Mouse (Mus musculus) kidney, adult 2 months (tissue): Measurements from ENCODE around the gene Hipk2. TPM values are rescaled to one million over a fixed set of nuclear protein-coding genes. Genes with fewer than 3 reads are reported as not detected.

Experiments
- DNase-seq: peaks from one replicate; pipeline ENCODE4 v3.0.0; 2021
- H3K27ac ChIP-seq: fragments of 200-500 bp; 2 replicates; pipeline ENCODE4 v1.5.1; 2012; ENCODE audit warnings: low read depth, low read length, control low read depth, inconsistent platforms; ENCODE audit not compliant: insufficient read depth
- H3K27me3 ChIP-seq: fragments of 200-500 bp; replicated peaks from 2 replicates; pipeline ENCODE4 v1.6.1; 2012; ENCODE audit warnings: mild to moderate bottlenecking, moderate library complexity, low read length, inconsistent platforms; ENCODE audit not compliant: control insufficient read depth, insufficient read depth
- H3K36me3 ChIP-seq: fragments of 200-500 bp; 2 replicates; pipeline ENCODE4 v1.6.1; 2012; ENCODE audit warnings: mild to moderate bottlenecking, moderate library complexity, low read length, inconsistent platforms; ENCODE audit not compliant: control insufficient read depth, insufficient read depth
- H3K4me1 ChIP-seq: fragments of 200-500 bp; 2 replicates; pipeline ENCODE4 v1.6.1; 2011; ENCODE audit warnings: low read length; ENCODE audit not compliant: control insufficient read depth, insufficient read depth
- H3K4me3 ChIP-seq: fragments of 200-500 bp; 2 replicates; pipeline ENCODE4 v1.5.1; 2011; ENCODE audit warnings: mild to moderate bottlenecking, low read depth, low read length, control low read depth; ENCODE audit not compliant: insufficient read depth
- CTCF ChIP-seq: fragments of 200-500 bp; conservative IDR thresholded peaks from 2 replicates; pipeline ENCODE4 v1.5.1; 2011; ENCODE audit warnings: low read depth, mild to moderate bottlenecking, control low read depth, low read length, moderate library complexity, mixed read lengths; ENCODE audit not compliant: insufficient read depth, insufficient read length
- POLR2A ChIP-seq: fragments of 200-500 bp; IDR thresholded peaks from one replicate; pipeline ENCODE4 v1.6.1; 2011; ENCODE audit warnings: low read depth, low read length, control low read depth
- WGBS: fragments of 180-500 bp; shearing (Covaris S2); methylation state at CpG from one replicate; pipeline ENCODE4 v1.1.7; 2018; 5-methylcytosine and 5-hydroxymethylcytosine counted together
- polyA plus RNA-seq: library from polyadenylated mRNA; depleted of rRNA; stranded (reverse); fragments of >200 nt; gene quantifications from 2 replicates; pipeline ENCODE4 v1.2.3, GENCODE M21; 2012

Hipk2 gene
- polyA plus RNA-seq, 1 experiment, result 46.4 TPM

DNA sequence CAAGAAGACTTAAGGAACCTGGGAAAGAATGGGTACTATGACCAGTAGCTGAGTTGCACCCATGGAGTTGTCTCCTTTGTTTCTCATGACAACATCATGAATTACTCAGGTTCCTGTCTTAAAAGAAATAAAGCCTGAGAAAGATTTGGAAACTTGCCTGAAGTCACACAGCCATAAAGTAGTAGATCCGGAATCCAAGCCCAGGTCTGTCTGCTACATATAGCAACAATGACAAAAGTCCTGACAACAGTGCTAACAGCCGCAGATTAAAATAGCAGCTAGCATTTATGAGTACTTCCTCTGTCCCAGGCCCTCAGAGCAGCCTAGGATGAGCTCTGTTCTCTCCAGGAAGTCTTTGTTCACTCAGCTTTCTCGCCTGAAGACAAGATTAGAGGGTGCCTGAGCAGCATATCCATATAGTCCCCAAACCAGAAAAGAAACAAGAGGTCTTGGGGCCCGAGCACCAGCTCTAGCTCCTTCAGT lies 69.0 kb downstream of the Hipk2 start:
- H3K27ac ChIP-seq, result peak overlapping the region; percentile 48; the same call in 1 of the 2 replicates
- H3K27me3 ChIP-seq, result no peaks in the 10 kb centered on the region
- WGBS, result 55% methylated on average over 4 of the region's 4 CpGs
- no peak overlapping the region for H3K4me3 ChIP-seq
- peak; percentile 67 for DNase-seq
- no peaks in the 10 kb centered on the region for H3K36me3 ChIP-seq
- H3K4me1 ChIP-seq, result peaks cover 12% of the 10 kb centered on the region
- no peak for TF ChIP-seq POLR2A
- no peak for TF ChIP-seq CTCF

DNA sequence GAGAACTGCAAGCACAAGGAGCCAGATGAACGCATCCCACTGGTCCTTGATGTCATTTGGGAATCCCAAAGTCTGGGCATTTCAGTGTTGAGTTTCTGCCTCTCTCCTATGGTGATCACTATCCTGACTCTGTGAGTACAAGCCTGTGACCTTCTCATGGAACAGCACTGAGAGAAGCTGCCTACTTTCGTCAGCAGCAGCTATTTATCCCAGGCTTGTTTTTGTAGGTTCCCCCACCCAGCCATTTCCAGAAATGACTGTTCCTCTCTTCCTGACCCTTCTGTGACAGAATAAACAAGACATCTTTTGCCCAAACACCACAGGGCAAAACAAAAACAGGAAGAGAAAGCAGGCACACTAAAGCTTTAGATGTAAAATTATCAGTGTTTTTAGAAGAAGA lies 70.4 kb downstream of the Hipk2 start:
- Histone ChIP-seq H3K27ac (peak overlapping the region; percentile 57), H3K27me3 (no peaks in the 10 kb centered on the region), H3K4me3 (no peak overlapping the region), H3K4me1 (peaks cover 12% of the 10 kb centered on the region), H3K36me3 (no peaks in the 10 kb centered on the region)
- peak; percentile 31 for DNase-seq
- WGBS, result 68% methylated on average over 2 of the region's 2 CpGs
- TF ChIP-seq POLR2A (no peak), CTCF (no peak)

DNA sequence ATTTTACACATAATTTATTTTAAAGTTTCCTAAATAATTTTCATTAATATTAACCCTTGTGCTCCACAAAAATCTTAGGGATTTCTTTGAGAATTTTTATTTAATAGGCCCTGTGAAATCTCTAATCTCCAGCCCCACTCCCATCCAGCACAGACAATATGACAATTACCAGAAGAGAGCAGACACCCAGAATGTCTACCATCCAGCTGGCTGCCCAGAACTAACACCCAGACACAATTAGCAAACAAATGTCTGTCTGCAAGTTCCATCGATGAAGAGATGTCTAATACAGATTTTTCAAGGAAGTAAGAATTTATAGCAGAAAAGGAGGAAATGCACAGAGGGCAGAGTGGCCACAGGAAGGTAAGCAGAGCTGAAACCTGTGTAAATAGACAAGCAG lies 74.7 kb downstream of the Hipk2 start:
- no peak overlapping the region for H3K4me3 ChIP-seq
- DNase-seq, result no peak

DNA sequence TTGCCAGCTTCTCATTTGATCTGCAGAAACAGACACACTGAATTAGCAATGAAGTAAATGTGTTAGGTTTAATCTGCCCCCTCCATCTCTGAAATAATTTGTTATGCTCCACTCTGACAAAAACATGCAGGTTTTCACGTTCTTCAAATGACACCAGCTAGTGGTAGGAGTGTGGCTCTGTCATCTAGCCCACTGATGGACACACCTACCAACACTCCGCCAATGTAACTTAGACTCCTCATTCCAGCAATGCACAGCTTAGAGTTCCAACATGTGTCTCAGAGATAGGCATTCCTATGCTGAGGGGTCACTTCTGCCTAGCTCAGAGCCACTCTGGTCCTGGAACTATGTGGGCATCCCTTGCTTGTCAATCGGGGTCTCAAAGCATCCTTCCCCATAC lies 78.4 kb downstream of the Hipk2 start:
- DNase-seq, result no peak
- Histone ChIP-seq H3K36me3 (no peaks in the 10 kb centered on the region), H3K27me3 (no peaks in the 10 kb centered on the region), H3K27ac (no peak overlapping the region), H3K4me3 (no peak overlapping the region), H3K4me1 (0 out of 2 replicates have a peak, but pooled peaks cover 7% of the 10 kb centered on the region)
- TF ChIP-seq CTCF (no peak), POLR2A (no peak)
- WGBS, result 79% methylated on average over 3 of the region's 3 CpGs

More for the DNA sequence above, 74.7 kb downstream of the Hipk2 start:
- 28% methylated on average over 1 of the region's 1 CpGs for WGBS
- Histone ChIP-seq H3K27me3 (no peaks in the 10 kb centered on the region), H3K4me1 (peaks cover 7% of the 10 kb centered on the region), H3K27ac (no peak overlapping the region), H3K36me3 (no peaks in the 10 kb centered on the region)
- no peak for TF ChIP-seq CTCF
- TF ChIP-seq POLR2A, result no peak

DNA sequence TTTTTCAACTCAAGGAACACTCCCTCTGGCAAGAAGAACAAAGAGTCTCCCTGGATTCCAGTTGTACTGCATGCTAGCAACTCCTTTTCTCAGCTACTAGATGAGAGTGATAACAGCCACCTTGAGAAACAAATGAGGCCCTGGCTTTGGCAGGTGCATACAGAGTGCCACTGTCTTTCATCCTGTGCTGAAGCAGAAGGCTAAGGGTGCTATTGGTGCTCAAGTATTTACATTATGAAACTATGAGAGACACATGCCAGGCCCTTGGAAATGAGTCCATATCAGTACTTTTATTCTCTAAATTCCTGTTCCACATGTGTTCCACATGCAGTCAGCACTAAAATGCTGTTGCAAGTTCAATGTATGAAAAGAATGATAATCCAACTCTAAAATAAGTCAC lies 79.0 kb downstream of the Hipk2 start:
- Histone ChIP-seq H3K36me3 (no peaks in the 10 kb centered on the region), H3K27me3 (no peaks in the 10 kb centered on the region), H3K4me3 (no peak overlapping the region), H3K27ac (no peak overlapping the region), H3K4me1 (0 out of 2 replicates have a peak, but pooled peaks cover 7% of the 10 kb centered on the region)
- no peak for TF ChIP-seq CTCF
- no peak for TF ChIP-seq POLR2A
- no peak for DNase-seq

DNA sequence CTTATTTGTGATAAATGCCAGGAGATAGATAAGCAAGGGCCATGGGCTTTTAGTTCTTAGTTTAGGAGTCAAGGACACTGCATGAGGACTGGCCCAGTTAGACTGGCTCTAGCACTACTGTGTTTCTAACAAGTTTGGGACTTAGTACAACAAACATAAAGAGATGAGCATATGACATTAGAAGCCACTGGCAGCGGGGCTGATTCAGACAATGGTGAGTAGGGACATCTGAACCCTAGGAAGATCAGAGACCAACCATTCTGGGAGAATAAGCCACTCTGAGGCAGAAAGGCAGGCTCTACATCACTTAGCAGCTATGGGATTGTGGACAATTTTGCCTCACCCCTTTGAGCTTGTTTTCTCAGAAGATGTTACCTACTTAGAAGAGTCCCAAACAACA lies 79.6 kb downstream of the Hipk2 start:
- Histone ChIP-seq H3K36me3 (no peaks in the 10 kb centered on the region), H3K27ac (no peak overlapping the region), H3K4me1 (0 out of 2 replicates have a peak, but pooled peaks cover 7% of the 10 kb centered on the region), H3K27me3 (no peaks in the 10 kb centered on the region), H3K4me3 (no peak overlapping the region)
- 96% methylated on average over 1 of the region's 1 CpGs for WGBS
- DNase-seq, result no peak
- TF ChIP-seq POLR2A (no peak), CTCF (no peak)

DNA sequence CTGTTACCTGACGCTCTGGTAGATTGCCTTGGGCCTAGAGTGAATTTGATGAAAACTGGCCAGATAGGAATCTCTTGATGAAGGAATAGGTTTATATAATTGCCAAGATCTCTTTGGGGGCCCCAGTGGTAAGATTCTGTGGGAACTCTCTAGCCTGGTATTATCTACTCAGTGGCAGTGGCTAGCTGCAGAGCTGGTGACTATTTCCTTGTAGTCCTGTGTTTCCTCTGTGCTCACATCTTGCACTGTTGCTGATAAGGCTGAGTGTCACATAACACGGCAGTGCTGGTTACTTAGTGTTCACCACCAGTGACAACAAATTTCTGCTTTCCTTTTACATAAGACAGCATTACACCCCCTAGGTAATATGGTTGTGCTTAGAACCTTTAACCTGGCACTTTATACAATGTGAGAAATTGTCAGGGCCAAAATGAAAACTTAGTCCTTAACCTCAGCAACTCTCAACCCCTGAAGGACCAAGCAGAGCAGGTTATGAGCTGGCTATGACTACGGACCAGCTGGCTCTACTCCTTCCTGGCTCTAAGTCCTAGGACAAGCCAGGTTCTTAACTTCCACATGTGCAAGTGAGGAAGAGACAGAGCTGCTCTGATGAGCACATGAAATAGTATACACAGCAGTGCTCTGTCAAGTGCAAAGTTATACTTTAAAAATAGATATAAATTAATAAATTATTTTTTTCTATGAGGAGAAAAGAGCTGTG lies 80.7 kb downstream of the Hipk2 start:
- Histone ChIP-seq H3K27ac (no peak overlapping the region), H3K36me3 (no peaks in the 10 kb centered on the region), H3K4me1 (0 out of 2 replicates have a peak, but pooled peaks cover 7% of the 10 kb centered on the region), H3K27me3 (no peaks in the 10 kb centered on the region), H3K4me3 (no peak overlapping the region)
- TF ChIP-seq POLR2A (no peak), CTCF (no peak)
- WGBS, result 78% methylated on average over 3 of the region's 3 CpGs
- no peak for DNase-seq
